Mouse (Mus musculus) layer of hippocampus, adult 9-11 months (tissue): ENCODE results near the gene Rps16.

ENCODE experiments used
- DNase-seq: peaks from one replicate; pipeline ENCODE4 v3.0.0; 2022

The Rps16 gene

DNA sequence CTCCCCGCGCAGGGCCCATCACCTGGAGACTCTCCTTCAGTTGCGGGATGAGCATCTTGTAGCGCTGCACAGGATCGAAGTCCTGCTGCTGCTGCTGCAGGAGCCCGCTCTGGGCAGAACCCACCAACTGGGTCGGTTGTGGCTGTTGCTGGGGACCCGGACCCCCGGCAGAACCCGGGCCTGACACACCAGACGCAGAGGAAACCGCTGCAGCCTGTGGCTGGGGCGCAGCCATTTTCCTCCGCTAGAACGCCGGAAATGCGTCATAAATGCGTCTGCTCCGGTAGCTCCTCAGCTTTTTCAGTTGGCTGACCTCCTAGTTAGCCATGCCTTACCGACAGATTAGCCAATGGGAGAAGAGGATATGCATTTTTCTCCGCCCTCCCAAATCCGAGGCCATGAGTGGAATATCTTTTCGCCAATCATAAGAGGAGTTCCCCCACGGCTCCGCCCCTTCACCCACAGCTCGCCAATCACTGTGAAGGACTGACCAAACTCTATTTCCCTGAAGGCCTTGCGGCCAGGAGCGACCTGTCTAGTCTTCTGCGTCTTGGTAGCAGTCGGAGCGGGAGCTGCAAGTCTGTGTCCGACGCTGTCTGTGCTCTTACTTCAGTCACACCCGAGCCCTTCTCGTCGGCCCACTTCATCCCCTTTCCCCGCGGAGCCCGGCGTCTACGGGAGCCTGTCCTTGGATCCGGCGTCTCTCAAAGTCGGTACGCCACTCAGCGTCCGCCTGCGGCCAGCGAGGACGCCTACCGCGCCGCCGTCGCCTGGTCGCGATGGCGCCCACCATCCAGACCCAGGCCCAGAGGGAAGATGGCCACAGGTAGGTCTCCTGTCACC, 42.2 kb downstream of the Rps16 start, which contains the start of the genes Med29 and Paf1:
Med29 (minus strand) TSS at position 280 of the 843 bp plus-strand sequence.
Paf1 (plus strand) TSS at position 523 of the 843 bp plus-strand sequence.
- peak; percentile 99 for DNase-seq

- DNase-seq = no peak
These were observed 43.0 kb downstream of the Rps16 start for GRCm38 (mm10) chr7:28393272-28393951.

DNA sequence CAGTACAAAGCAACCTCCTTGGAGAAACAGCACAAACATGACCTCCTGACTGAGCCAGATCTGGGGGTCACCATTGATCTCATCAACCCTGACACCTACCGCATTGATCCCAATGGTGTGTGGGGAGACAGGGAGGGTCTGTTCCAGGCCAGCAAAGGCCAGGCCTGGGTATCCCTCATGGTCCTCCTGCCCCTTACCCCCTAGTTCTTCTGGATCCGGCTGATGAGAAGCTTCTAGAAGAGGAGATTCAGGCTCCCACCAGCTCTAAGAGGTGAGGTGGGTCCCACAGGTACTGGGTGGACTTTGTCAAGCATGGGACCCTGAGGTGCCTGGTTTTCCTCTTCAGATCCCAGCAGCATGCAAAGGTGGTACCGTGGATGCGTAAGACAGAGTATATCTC, 45.0 kb downstream of the Rps16 start:
- no peak for DNase-seq

GRCm38 (mm10) chr7:28398000-28398399, 47.5 kb downstream of the Rps16 start:
- no peak for DNase-seq

GRCm38 (mm10) chr7:28398696-28399340, 48.4 kb downstream of the Rps16 start:
- no peak for DNase-seq

DNA sequence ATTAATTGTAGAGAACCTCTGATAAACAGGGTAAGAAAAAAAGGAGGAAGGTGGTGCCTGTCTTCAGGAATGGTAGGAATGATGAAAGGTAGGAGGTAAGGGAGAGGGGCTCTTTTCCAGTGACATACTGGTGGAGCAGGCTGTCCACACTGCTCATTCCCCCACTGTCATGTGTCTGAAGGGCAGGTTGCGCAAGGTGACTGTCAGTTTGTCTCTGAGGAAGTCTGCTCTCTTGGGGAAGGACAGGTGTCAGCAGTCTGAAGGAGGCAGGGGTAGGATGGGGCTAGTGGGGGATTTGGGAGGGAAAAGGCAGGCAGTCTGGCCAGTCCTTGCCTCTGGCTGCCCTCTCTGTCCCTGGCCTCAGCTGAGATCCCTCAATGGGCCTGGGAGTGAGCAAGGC, 50.6 kb downstream of the Rps16 start:
- no peak for DNase-seq

- no peak for DNase-seq
These were observed 51.5 kb downstream of the Rps16 start for GRCm38 (mm10) chr7:28401942-28402341.
